Mouse (Mus musculus): Measurements from ENCODE around the gene Mindy2. TPM values are rescaled to one million over a fixed set of nuclear protein-coding genes. Genes with fewer than 3 reads are reported as not detected.

Mindy2 gene
- total and polyA plus RNA-seq, 3 experiments, result 6.3 to 6.8 TPM; not detected in 1

DNA sequence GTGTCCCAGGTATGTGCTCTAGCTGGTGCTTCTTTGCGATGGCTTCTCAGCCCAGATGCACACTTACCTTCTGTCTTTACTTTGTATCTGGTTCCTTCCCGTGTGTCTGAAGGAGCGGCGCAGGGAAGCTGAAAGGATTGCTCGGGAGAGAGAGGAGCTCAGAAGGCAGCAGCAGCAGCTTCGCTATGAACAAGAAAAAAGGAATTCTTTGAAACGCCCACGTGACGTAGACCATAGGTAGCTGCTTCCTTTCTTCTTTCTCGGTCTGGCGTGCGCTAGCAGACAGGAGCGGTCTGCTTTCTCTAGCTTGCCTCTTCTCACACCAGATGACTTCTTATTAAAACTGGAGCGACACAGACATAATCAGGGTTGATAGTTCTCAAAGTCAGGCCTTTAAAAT, 72.3 kb downstream of the Mindy2 start:
- Histone ChIP-seq H3K27me3 (ENCODE audit: control insufficient read depth in 1 of 2, insufficient read depth in 2 of 2, low read length in 2 of 2) (no peaks in the 10 kb centered on the region), H3K4me3 (ENCODE audit: control insufficient read depth in 1 of 2, insufficient read depth in 1 of 2, low read depth in 2 of 2, low read length in 2 of 2) (no peak overlapping the region), H3K27ac (ENCODE audit: control insufficient read depth, low read depth, low read length) (peak overlapping the region; percentile 80), H3K9me3 (replicated peaks; ENCODE audit: insufficient read depth, low read length) (no peaks in the 10 kb centered on the region), H3K36me3 (ENCODE audit: control insufficient read depth in 1 of 2, insufficient read depth in 2 of 2, low read length in 2 of 2) (peaks cover 48 to 68% of the 10 kb centered on the region in 2 experiments), H3K4me1 (ENCODE audit: control insufficient read depth in 1 of 2, insufficient read depth in 2 of 2, low read length in 2 of 2) (peaks cover 19 to 20% of the 10 kb centered on the region in 2 experiments), H3K9ac (ENCODE audit: control insufficient read depth, low read depth, low read length, poor library complexity, severe bottlenecking) (peak overlapping the region; percentile 23; the same call in 1 of the 2 replicates), H3K79me2 (ENCODE audit: control insufficient read depth, insufficient read depth, low read length, poor library complexity) (no peaks in the 10 kb centered on the region; the same call in 1 of the 2 replicates)
- no peak for DNase-seq (ENCODE audit: low read depth, low spot score)
- TF ChIP-seq ELF1 (IDR thresholded peaks at IDR 0.05; ENCODE audit: low read depth, low read length) (no peak), HCFC1 (IDR thresholded peaks at IDR 0.05; ENCODE audit: low read depth, low read length) (no peak), MEF2A (IDR thresholded peaks at IDR 0.05; ENCODE audit: extremely low read depth, insufficient replicate concordance, low read depth, low read length, poor library complexity, severe bottlenecking) (no peak), ZKSCAN1 (IDR thresholded peaks at IDR 0.05; ENCODE audit: low read depth, low read length) (no peak), USF2 (IDR thresholded peaks at IDR 0.05; ENCODE audit: borderline replicate concordance in 1 of 2, insufficient read depth in 1 of 2, low read depth in 1 of 2, low read length in 2 of 2) (no peak), MAX (IDR thresholded peaks at IDR 0.05; ENCODE audit: low read length) (no peak), POLR2AphosphoS2 (IDR thresholded peaks at IDR 0.05; ENCODE audit: low read length) (no peak), CTCF (IDR thresholded peaks at IDR 0.05 in 2 of 3, conservative IDR thresholded peaks at IDR 0.05 in 1 of 3; ENCODE audit: control insufficient read depth in 1 of 3, insufficient read depth in 1 of 3, low read depth in 2 of 3, low read length in 3 of 3, poor library complexity in 1 of 3, severe bottlenecking in 1 of 3) (no peak), MYB (IDR thresholded peaks at IDR 0.05; ENCODE audit: low read depth, low read length) (no peak), TBP (IDR thresholded peaks at IDR 0.05; ENCODE audit: low read depth, low read length) (no peak), MAZ (IDR thresholded peaks at IDR 0.05; ENCODE audit: low read depth, low read length) (no peak), EP300 (IDR thresholded peaks at IDR 0.05; ENCODE audit: low read depth in 1 of 2, low read length in 2 of 2) (no peak), MAFK (IDR thresholded peaks at IDR 0.05; ENCODE audit: borderline replicate concordance, low read depth, low read length) (no peak), NRF1 (IDR thresholded peaks at IDR 0.05; ENCODE audit: insufficient read depth, low read depth, low read length, poor library complexity, severe bottlenecking) (no peak), ZC3H11A (IDR thresholded peaks at IDR 0.05; ENCODE audit: low read depth, low read length) (no peak), TAL1 (IDR thresholded peaks at IDR 0.05; ENCODE audit: low read length) (no peak)

GRCm38 (mm10) chr9:70580956-70581355, 76.0 kb downstream of the Mindy2 start:
- Histone ChIP-seq H3K27ac (ENCODE audit: control insufficient read depth, low read depth, low read length) (no peak overlapping the region), H3K36me3 (ENCODE audit: control insufficient read depth in 1 of 2, insufficient read depth in 2 of 2, low read length in 2 of 2) (peaks cover 51 to 63% of the 10 kb centered on the region in 2 experiments), H3K79me2 (ENCODE audit: control insufficient read depth, insufficient read depth, low read length, poor library complexity) (no peaks in the 10 kb centered on the region; the same call in 1 of the 2 replicates), H3K4me3 (ENCODE audit: control insufficient read depth in 1 of 2, insufficient read depth in 1 of 2, low read depth in 2 of 2, low read length in 2 of 2) (no peak overlapping the region), H3K9me3 (replicated peaks; ENCODE audit: insufficient read depth, low read length) (no peaks in the 10 kb centered on the region), H3K9ac (ENCODE audit: control insufficient read depth, low read depth, low read length, poor library complexity, severe bottlenecking) (no peak overlapping the region), H3K27me3 (ENCODE audit: control insufficient read depth in 1 of 2, insufficient read depth in 2 of 2, low read length in 2 of 2) (no peaks in the 10 kb centered on the region), H3K4me1 (ENCODE audit: control insufficient read depth in 1 of 2, insufficient read depth in 2 of 2, low read length in 2 of 2) (peaks cover 18 to 19% of the 10 kb centered on the region in 2 experiments)
- TF ChIP-seq JUND (IDR thresholded peaks at IDR 0.05; ENCODE audit: low read depth, low read length) (no peak), ZMIZ1 (IDR thresholded peaks at IDR 0.05; ENCODE audit: low read depth, low read length) (no peak), MAFK (IDR thresholded peaks at IDR 0.05; ENCODE audit: borderline replicate concordance, low read depth, low read length) (peak; percentile 67; the same call in 1 of the 2 replicates), EP300 (IDR thresholded peaks at IDR 0.05; ENCODE audit: low read depth in 1 of 2, low read length in 2 of 2) (0 out of 4 replicates have a peak, but pooled peaks of 1 of the 2 experiments have one; percentile 5), GABPA (IDR thresholded peaks at IDR 0.05; ENCODE audit: low read depth, low read length) (0 out of 2 replicates have a peak, but pooled peaks have one; percentile 26), ZKSCAN1 (IDR thresholded peaks at IDR 0.05; ENCODE audit: low read depth, low read length) (no peak), NELFE (IDR thresholded peaks at IDR 0.05; ENCODE audit: low read depth, low read length) (no peak), MXI1 (IDR thresholded peaks at IDR 0.05; ENCODE audit: low read depth, low read length) (no peak), ELF1 (IDR thresholded peaks at IDR 0.05; ENCODE audit: low read depth, low read length) (no peak), MYC (IDR thresholded peaks at IDR 0.05; ENCODE audit: low read depth, low read length) (no peak), KAT2A (conservative IDR thresholded peaks at IDR 0.05; ENCODE audit: low read depth, low read length) (no peak), TBP (IDR thresholded peaks at IDR 0.05; ENCODE audit: low read depth, low read length) (no peak)
- peak; percentile 74 for DNase-seq (ENCODE audit: low read depth, low spot score)

Measured in MEL (cell line).